In genomic region chr11:19174305-19175017, GRCm38 (mm10) we compare ENCODE assay signal across 19 mouse cellular contexts.
A peak's percentile ranks its signal among the peaks of the same experiment; 100 is the strongest.
DNase-seq lines count a peak whose midpoint lies in the region; ATAC-seq and TF ChIP-seq lines count a peak whose summit lies in the region.
"Had no signal": no experiment of that assay in that cellular context is flagged by ENCODE, and none has a peak within 500 bp of the region (broad histone marks: within the 10 kb centered on the region; RNA-seq: fewer than 3 reads in every experiment).

No protein-coding gene starts in this region.

- no peak overlapping the region for H3K4me3 ChIP-seq in hindbrain, embryonic 14.5 days (replicated peaks; ENCODE audit: low read length)
- H3K4me3 ChIP-seq in hindbrain, postnatal 0 days (ENCODE audit: low read length) = no peak overlapping the region
- H3K4me3 ChIP-seq in midbrain, postnatal 0 days (ENCODE audit: low read depth, low read length) = no peak overlapping the region
- no peak overlapping the region for H3K4me3 ChIP-seq in midbrain, embryonic 10.5 days
- no peak overlapping the region for H3K4me3 ChIP-seq in hindbrain, embryonic 16.5 days (ENCODE audit: low read length)
- H3K4me3 ChIP-seq: embryonic facial prominence, embryonic 10.5 days; forebrain, embryonic 13.5 days; heart, embryonic 10.5 days had no signal

- WGBS in hindbrain, embryonic 14.5 days = 65% methylated on average over 13 of the region's 13 CpGs
- WGBS in hindbrain, postnatal 0 days = 80% methylated on average over 13 of the region's 13 CpGs
- 58% methylated on average over 13 of the region's 13 CpGs for WGBS in midbrain, postnatal 0 days
- WGBS in midbrain, embryonic 10.5 days = 92% methylated on average over 13 of the region's 13 CpGs
- 68% methylated on average over 13 of the region's 13 CpGs for WGBS in hindbrain, embryonic 16.5 days

- H3K4me1 ChIP-seq in hindbrain, embryonic 14.5 days (replicated peaks; ENCODE audit: control insufficient read depth, insufficient read depth, low read length) = no peaks in the 10 kb centered on the region
- no peaks in the 10 kb centered on the region for H3K4me1 ChIP-seq in hindbrain, postnatal 0 days (ENCODE audit: insufficient read depth, low read length)
- H3K4me1 ChIP-seq in midbrain, postnatal 0 days (ENCODE audit: insufficient read depth, low read length) = no peaks in the 10 kb centered on the region
- peaks cover 6% of the 10 kb centered on the region for H3K4me1 ChIP-seq in midbrain, embryonic 10.5 days
- no peaks in the 10 kb centered on the region for H3K4me1 ChIP-seq in hindbrain, embryonic 16.5 days (ENCODE audit: control insufficient read depth, insufficient read depth, low read depth, low read length)
- H3K4me1 ChIP-seq: forebrain, embryonic 13.5 days had no signal

- DNase-seq in hindbrain, embryonic 14.5 days (ENCODE audit: low spot score) = no peak
- DNase-seq in hindbrain, postnatal 0 days (ENCODE audit: low spot score) = no peak
- DNase-seq in midbrain, postnatal 0 days (ENCODE audit: low spot score) = no peak
- DNase-seq in midbrain, embryonic 10.5 days (ENCODE audit: low spot score) = no peak
- no peak for DNase-seq in spleen, postnatal 36 days (ENCODE audit: low spot score in 2 of 2)
- DNase-seq: adrenal gland, adult 2 months; adrenal gland, postnatal 25 days; cerebellum, adult 2 months; cerebellum, postnatal 10 days; forebrain, postnatal 0 days; gastrocnemius, postnatal 25 days; heart, postnatal 10 days; heart, postnatal 4 days had no signal

- no peak for ATAC-seq in hindbrain, embryonic 14.5 days (ENCODE audit: low FRiP score)
- ATAC-seq in hindbrain, postnatal 0 days = no peak
- ATAC-seq in midbrain, postnatal 0 days (ENCODE audit: low FRiP score) = no peak
- no peak for ATAC-seq in hindbrain, embryonic 16.5 days
- no peak for ATAC-seq in megakaryocyte-erythroid progenitor cell, adult 5-6 weeks (replicated peaks; ENCODE audit: low FRiP score, low TSS enrichment, poor library complexity, severe bottlenecking)
- ATAC-seq: forebrain, embryonic 13.5 days; forebrain, postnatal 0 days; inflammation-experienced regulatory T-cells, adult 6 months had no signal

- no peak for TF ChIP-seq CTCF in hindbrain, postnatal 0 days (IDR thresholded peaks at IDR 0.05; ENCODE audit: low read depth)
- no peak for TF ChIP-seq CTCF in midbrain, postnatal 0 days (IDR thresholded peaks at IDR 0.05)

- peak overlapping the region; percentile 15; the same call in 1 of the 2 replicates for H3K4me2 ChIP-seq in hindbrain, embryonic 14.5 days (replicated peaks)
- no peak overlapping the region for H3K4me2 ChIP-seq in hindbrain, postnatal 0 days (ENCODE audit: low read depth, low read length)
- H3K4me2 ChIP-seq in midbrain, postnatal 0 days (ENCODE audit: low read depth, low read length, poor library complexity, severe bottlenecking) = peak overlapping the region; percentile 9; the same call in 1 of the 2 replicates
- H3K4me2 ChIP-seq in hindbrain, embryonic 16.5 days (ENCODE audit: low read length) = peak overlapping the region; percentile 36
- H3K4me2 ChIP-seq: forebrain, embryonic 13.5 days had no signal

- no peaks in the 10 kb centered on the region for H3K36me3 ChIP-seq in hindbrain, embryonic 14.5 days (replicated peaks; ENCODE audit: control insufficient read depth, insufficient read depth)
- H3K36me3 ChIP-seq in hindbrain, postnatal 0 days (ENCODE audit: insufficient read depth, low read length) = no peaks in the 10 kb centered on the region
- H3K36me3 ChIP-seq in midbrain, postnatal 0 days (ENCODE audit: insufficient read depth, low read length) = no peaks in the 10 kb centered on the region
- no peaks in the 10 kb centered on the region for H3K36me3 ChIP-seq in midbrain, embryonic 10.5 days
- H3K36me3 ChIP-seq in hindbrain, embryonic 16.5 days (ENCODE audit: control insufficient read depth, insufficient read depth, low read length) = no peaks in the 10 kb centered on the region
- H3K36me3 ChIP-seq: embryonic facial prominence, embryonic 10.5 days; heart, embryonic 10.5 days had no signal

- H3K27me3 ChIP-seq in hindbrain, embryonic 14.5 days (ENCODE audit: control insufficient read depth, insufficient read depth, low read length) = no peaks in the 10 kb centered on the region
- H3K27me3 ChIP-seq in hindbrain, postnatal 0 days (ENCODE audit: insufficient read depth, low read length) = no peaks in the 10 kb centered on the region
- no peaks in the 10 kb centered on the region for H3K27me3 ChIP-seq in midbrain, postnatal 0 days (ENCODE audit: insufficient read depth, low read length)
- no peaks in the 10 kb centered on the region for H3K27me3 ChIP-seq in midbrain, embryonic 10.5 days (ENCODE audit: low read depth, poor library complexity, severe bottlenecking)
- H3K27me3 ChIP-seq in hindbrain, embryonic 16.5 days (replicated peaks; ENCODE audit: control insufficient read depth, insufficient read depth, low read length) = no peaks in the 10 kb centered on the region
- H3K27me3 ChIP-seq: forebrain, embryonic 13.5 days had no signal

- no peaks in the 10 kb centered on the region for H3K9me3 ChIP-seq in hindbrain, embryonic 14.5 days (ENCODE audit: control insufficient read depth, low read length)
- H3K9me3 ChIP-seq in hindbrain, postnatal 0 days (ENCODE audit: low read length) = no peaks in the 10 kb centered on the region
- no peaks in the 10 kb centered on the region for H3K9me3 ChIP-seq in midbrain, postnatal 0 days (ENCODE audit: low read length)
- no peaks in the 10 kb centered on the region for H3K9me3 ChIP-seq in midbrain, embryonic 10.5 days (replicated peaks)
- no peaks in the 10 kb centered on the region for H3K9me3 ChIP-seq in hindbrain, embryonic 16.5 days (ENCODE audit: control insufficient read depth, low read length)
- H3K9me3 ChIP-seq: embryonic facial prominence, embryonic 10.5 days; forebrain, embryonic 13.5 days; heart, embryonic 10.5 days had no signal

- H3K27ac ChIP-seq in hindbrain, embryonic 14.5 days = 0 out of 2 replicates have a peak overlapping the region, but pooled peaks have one; percentile 0
- H3K27ac ChIP-seq in hindbrain, postnatal 0 days = no peak overlapping the region
- no peak overlapping the region for H3K27ac ChIP-seq in midbrain, postnatal 0 days (ENCODE audit: low read depth, low read length)
- H3K27ac ChIP-seq in midbrain, embryonic 10.5 days (replicated peaks) = no peak overlapping the region
- no peak overlapping the region for H3K27ac ChIP-seq in hindbrain, embryonic 16.5 days (ENCODE audit: low read depth, low read length)
- H3K27ac ChIP-seq: embryonic facial prominence, embryonic 10.5 days; forebrain, embryonic 13.5 days; heart, embryonic 10.5 days had no signal

- H3K9ac ChIP-seq in hindbrain, embryonic 14.5 days = no peak overlapping the region
- H3K9ac ChIP-seq in hindbrain, postnatal 0 days (replicated peaks; ENCODE audit: low read length) = no peak overlapping the region
- H3K9ac ChIP-seq in midbrain, postnatal 0 days (replicated peaks; ENCODE audit: low read length, poor library complexity, severe bottlenecking) = no peak overlapping the region
- no peak overlapping the region for H3K9ac ChIP-seq in hindbrain, embryonic 16.5 days (ENCODE audit: low read depth, low read length)
- H3K9ac ChIP-seq: forebrain, embryonic 13.5 days; forebrain, postnatal 0 days had no signal
